Mouse (Mus musculus) intestine, embryonic 14.5 days (tissue): ENCODE data around the gene Prkg2. TPM values are rescaled to one million over a fixed set of nuclear protein-coding genes. Genes with fewer than 3 reads are reported as not detected.
A peak's percentile ranks its signal among the peaks of the same experiment; 100 is the strongest.

ENCODE experiments used
- ATAC-seq: fragments of 200-750 bp; cut with Nextera tagmentation; replicated peaks from 2 replicates; pipeline ENCODE4 v1.8.0; 2017; ENCODE audit warnings: low read depth, moderate number of reproducible peaks, moderate TSS enrichment, moderate library complexity; ENCODE audit not compliant: low FRiP score, low TSS enrichment
- DNase-seq: peaks from one replicate; pipeline ENCODE4 v3.0.0-alpha.2; 2018; ENCODE audit warnings: low spot score
- H3K27ac ChIP-seq: fragments of 300-500 bp; sonication (generic); 2 replicates; pipeline ENCODE4 v1.5.1; 2014; ENCODE audit warnings: low read depth, mild to moderate bottlenecking, control low read depth
- H3K27me3 ChIP-seq: fragments of 300-500 bp; sonication (generic); replicated peaks from 2 replicates; pipeline ENCODE4 v1.6.1; 2014; ENCODE audit warnings: low read length, control low read depth; ENCODE audit not compliant: control insufficient read depth, insufficient read depth
- H3K36me3 ChIP-seq: fragments of 300-500 bp; sonication (generic); 2 replicates; pipeline ENCODE4 v1.6.1; 2014; ENCODE audit warnings: low read length, control low read depth; ENCODE audit not compliant: control insufficient read depth, insufficient read depth
- H3K4me1 ChIP-seq: fragments of 300-500 bp; sonication (generic); replicated peaks from 2 replicates; pipeline ENCODE4 v1.6.1; 2014; ENCODE audit warnings: low read length, control low read depth, mixed read lengths; ENCODE audit not compliant: control insufficient read depth, insufficient read depth
- H3K4me2 ChIP-seq: fragments of 300-500 bp; sonication (generic); 2 replicates; pipeline ENCODE4 v1.6.1; 2014; ENCODE audit warnings: low read length
- H3K4me3 ChIP-seq: fragments of 300-500 bp; sonication (generic); 2 replicates; pipeline ENCODE4 v1.5.1; 2014; ENCODE audit warnings: low read depth, low read length, control low read depth, mixed read lengths
- H3K9ac ChIP-seq: fragments of 300-500 bp; sonication (generic); 2 replicates; pipeline ENCODE4 v1.6.1; 2014; ENCODE audit warnings: mild to moderate bottlenecking, low read length
- H3K9me3 ChIP-seq: fragments of 300-500 bp; sonication (generic); 2 replicates; pipeline ENCODE4 v1.6.1; 2016; ENCODE audit warnings: low read length, control low read depth; ENCODE audit not compliant: control insufficient read depth
- WGBS: fragments of 180-500 bp; shearing (Covaris S2); extraction: QIAGEN DNeasy Blood & Tissue Kit; methylation state at CpG from one replicate; pipeline ENCODE4 v1.1.7; 2014; 5-methylcytosine and 5-hydroxymethylcytosine counted together
- polyA plus RNA-seq: library from polyadenylated mRNA; unstranded; fragments of >200 nt; fragmentation: Nextera tagmentation; extraction: Ambion mirVana; gene quantifications from 2 replicates; pipeline ENCODE4 v1.2.1, GENCODE M21; 2014

Gene Prkg2
- polyA plus RNA-seq, 1 experiment from 2014 or later: 17.9 TPM

DNA sequence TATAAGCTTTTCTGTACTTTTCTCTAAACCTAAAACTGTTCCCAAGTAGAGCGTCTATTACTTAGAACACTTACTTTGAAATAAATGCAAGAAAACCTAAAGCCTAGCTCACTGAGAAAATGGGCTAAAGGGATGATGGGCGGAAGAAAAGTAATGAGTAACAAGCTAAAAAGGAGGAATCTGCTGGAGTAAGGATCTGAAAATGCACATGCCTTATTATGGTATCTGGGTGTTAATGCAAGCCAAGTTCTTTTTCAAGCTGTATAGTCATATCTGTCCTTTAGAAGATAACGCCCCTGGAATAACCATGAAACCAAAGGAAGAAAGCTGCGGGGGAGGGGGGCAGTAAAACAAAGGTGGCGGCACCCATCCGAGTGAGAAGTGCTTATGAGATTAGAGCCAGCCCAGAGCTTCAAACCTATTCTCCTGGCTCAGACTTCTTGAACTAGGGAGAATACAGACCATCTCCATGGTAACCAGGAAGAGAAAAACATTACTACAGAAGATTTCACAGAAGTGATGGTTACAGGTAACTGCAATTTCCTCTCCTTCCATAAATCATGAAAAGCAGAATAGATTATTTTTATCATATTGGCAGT lies 5.5 kb downstream of the Prkg2 start:
- no peak for DNase-seq
- H3K4me3 ChIP-seq: no peak overlapping the region
- H3K9me3 ChIP-seq: no peaks in the 10 kb centered on the region
- H3K36me3 ChIP-seq: no peaks in the 10 kb centered on the region
- no peak overlapping the region for H3K4me2 ChIP-seq
- H3K4me1 ChIP-seq: no peaks in the 10 kb centered on the region
- no peak overlapping the region for H3K27ac ChIP-seq
- H3K9ac ChIP-seq: no peak overlapping the region
- peaks cover 9% of the 10 kb centered on the region; the same call in 1 of the 2 replicates for H3K27me3 ChIP-seq
- WGBS: 66% methylated on average over 6 of the region's 6 CpGs
- ATAC-seq: no peak

- H3K36me3 ChIP-seq: no peaks in the 10 kb centered on the region
- DNase-seq: peak; percentile 49
- no peak for ATAC-seq
- H3K4me2 ChIP-seq: no peak overlapping the region
- no peaks in the 10 kb centered on the region for H3K27me3 ChIP-seq
- H3K9ac ChIP-seq: no peak overlapping the region
- 64% methylated on average over 3 of the region's 3 CpGs for WGBS
- no peak overlapping the region for H3K27ac ChIP-seq
- H3K4me1 ChIP-seq: no peaks in the 10 kb centered on the region
- H3K4me3 ChIP-seq: no peak overlapping the region
- H3K9me3 ChIP-seq: no peaks in the 10 kb centered on the region
Observed at GRCm38 (mm10) chr5:99026343-99026742, 10.8 kb downstream of the Prkg2 start.

- DNase-seq: no peak
- H3K4me3 ChIP-seq: no peak overlapping the region
- H3K4me2 ChIP-seq: no peak overlapping the region
- WGBS: 87% methylated on average over 6 of the region's 6 CpGs
- no peaks in the 10 kb centered on the region for H3K27me3 ChIP-seq
- ATAC-seq: no peak
- no peaks in the 10 kb centered on the region for H3K9me3 ChIP-seq
- H3K4me1 ChIP-seq: no peaks in the 10 kb centered on the region
- H3K9ac ChIP-seq: no peak overlapping the region
- no peak overlapping the region for H3K27ac ChIP-seq
- no peaks in the 10 kb centered on the region for H3K36me3 ChIP-seq
Observed at GRCm38 (mm10) chr5:99019709-99020108, 17.4 kb downstream of the Prkg2 start.

DNA sequence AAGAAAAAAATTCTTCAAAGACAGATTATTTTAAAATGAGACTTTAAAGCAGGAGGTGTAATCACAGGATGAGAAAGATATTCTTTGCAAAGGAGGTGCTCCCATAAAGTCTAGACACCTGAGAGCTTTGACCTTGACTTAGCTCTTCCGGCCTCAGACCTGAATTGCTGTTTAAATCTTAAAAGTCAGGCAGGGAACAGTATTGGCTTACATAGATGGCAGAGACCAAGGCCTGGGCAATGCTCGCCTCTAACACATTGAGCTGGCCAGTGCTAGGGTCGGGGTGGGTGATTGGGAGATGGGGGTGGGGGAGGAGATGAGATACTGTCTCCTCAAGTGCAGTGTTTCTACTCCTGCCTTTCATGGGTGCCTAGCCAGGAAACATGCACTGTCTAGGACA lies 22.0 kb downstream of the Prkg2 start:
- H3K4me1 ChIP-seq: no peaks in the 10 kb centered on the region
- no peaks in the 10 kb centered on the region for H3K36me3 ChIP-seq
- 65% methylated on average over 3 of the region's 3 CpGs for WGBS
- H3K4me2 ChIP-seq: no peak overlapping the region
- no peak for DNase-seq
- no peaks in the 10 kb centered on the region for H3K27me3 ChIP-seq
- no peak overlapping the region for H3K4me3 ChIP-seq
- H3K27ac ChIP-seq: no peak overlapping the region
- H3K9ac ChIP-seq: no peak overlapping the region
- no peaks in the 10 kb centered on the region for H3K9me3 ChIP-seq
- ATAC-seq: no peak

- H3K4me3 ChIP-seq: no peak overlapping the region
- peak; percentile 85 for ATAC-seq
- WGBS: 65% methylated on average over 14 of the region's 14 CpGs
- H3K9me3 ChIP-seq: no peaks in the 10 kb centered on the region
- no peak overlapping the region for H3K27ac ChIP-seq
- H3K4me2 ChIP-seq: no peak overlapping the region
- H3K27me3 ChIP-seq: no peaks in the 10 kb centered on the region
- DNase-seq: no peak
- no peaks in the 10 kb centered on the region for H3K4me1 ChIP-seq
- H3K36me3 ChIP-seq: no peaks in the 10 kb centered on the region
- no peak overlapping the region for H3K9ac ChIP-seq
Observed at GRCm38 (mm10) chr5:99010448-99011151, 26.6 kb downstream of the Prkg2 start.

- H3K27ac ChIP-seq: no peak overlapping the region
- H3K9ac ChIP-seq: no peak overlapping the region
- H3K4me3 ChIP-seq: no peak overlapping the region
- H3K27me3 ChIP-seq: no peaks in the 10 kb centered on the region
- H3K4me2 ChIP-seq: no peak overlapping the region
- H3K36me3 ChIP-seq: no peaks in the 10 kb centered on the region
- 86% methylated on average over 4 of the region's 4 CpGs for WGBS
- H3K9me3 ChIP-seq: no peaks in the 10 kb centered on the region
- no peak for ATAC-seq
- H3K4me1 ChIP-seq: no peaks in the 10 kb centered on the region
- DNase-seq: no peak
Observed at GRCm38 (mm10) chr5:98998104-98998503, 39.0 kb downstream of the Prkg2 start.

DNA sequence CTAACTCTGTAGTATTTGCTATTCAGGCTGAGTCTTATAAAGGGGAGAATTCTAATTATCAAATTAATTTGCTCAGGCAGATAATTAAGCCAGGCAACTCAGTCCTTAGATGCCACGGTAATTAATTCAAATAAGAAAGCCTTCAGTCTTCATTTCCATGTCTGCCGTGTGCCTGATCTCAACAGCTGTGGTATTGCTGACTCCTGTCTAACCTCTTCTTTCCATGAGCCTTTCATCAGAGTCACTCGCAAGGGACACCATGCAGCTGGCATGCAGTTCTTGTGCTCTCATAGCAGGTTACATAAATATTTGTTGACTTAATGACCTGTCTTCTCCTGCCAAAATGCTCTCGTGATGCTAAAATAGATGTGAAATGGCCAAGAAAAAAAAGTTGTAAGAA lies 41.4 kb downstream of the Prkg2 start:
- Histone ChIP-seq H3K4me3 (no peak overlapping the region), H3K4me1 (no peaks in the 10 kb centered on the region), H3K27me3 (no peaks in the 10 kb centered on the region), H3K9me3 (no peaks in the 10 kb centered on the region), H3K9ac (no peak overlapping the region), H3K27ac (no peak overlapping the region), H3K36me3 (no peaks in the 10 kb centered on the region), H3K4me2 (no peak overlapping the region)
- WGBS: 58% methylated on average over 4 of the region's 4 CpGs
- DNase-seq: no peak
- no peak for ATAC-seq

DNA sequence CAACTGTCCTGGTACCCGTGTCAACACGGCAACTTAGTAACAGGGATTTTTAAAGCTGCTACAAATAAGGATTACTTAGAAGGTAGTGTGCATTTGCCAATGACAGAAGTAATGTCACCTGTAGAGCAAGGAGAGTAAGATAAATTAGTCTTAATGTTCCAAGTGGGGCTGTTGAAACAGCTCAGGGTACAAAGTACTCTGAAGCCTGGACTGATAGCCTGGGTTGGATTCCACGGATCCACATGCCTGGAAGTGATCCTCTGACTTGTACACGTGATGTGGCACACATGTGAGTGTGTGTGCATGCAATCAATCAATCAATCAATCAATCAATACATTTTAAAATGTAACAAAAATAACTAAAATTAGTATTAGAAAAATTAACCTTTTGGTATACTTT lies 45.6 kb downstream of the Prkg2 start:
- 76% methylated on average over 4 of the region's 4 CpGs for WGBS
- H3K4me2 ChIP-seq: no peak overlapping the region
- no peaks in the 10 kb centered on the region for H3K9me3 ChIP-seq
- no peaks in the 10 kb centered on the region for H3K4me1 ChIP-seq
- H3K36me3 ChIP-seq: no peaks in the 10 kb centered on the region
- H3K4me3 ChIP-seq: no peak overlapping the region
- H3K27me3 ChIP-seq: no peaks in the 10 kb centered on the region
- H3K9ac ChIP-seq: no peak overlapping the region
- no peak overlapping the region for H3K27ac ChIP-seq
- DNase-seq (no peak), ATAC-seq (no peak)

DNA sequence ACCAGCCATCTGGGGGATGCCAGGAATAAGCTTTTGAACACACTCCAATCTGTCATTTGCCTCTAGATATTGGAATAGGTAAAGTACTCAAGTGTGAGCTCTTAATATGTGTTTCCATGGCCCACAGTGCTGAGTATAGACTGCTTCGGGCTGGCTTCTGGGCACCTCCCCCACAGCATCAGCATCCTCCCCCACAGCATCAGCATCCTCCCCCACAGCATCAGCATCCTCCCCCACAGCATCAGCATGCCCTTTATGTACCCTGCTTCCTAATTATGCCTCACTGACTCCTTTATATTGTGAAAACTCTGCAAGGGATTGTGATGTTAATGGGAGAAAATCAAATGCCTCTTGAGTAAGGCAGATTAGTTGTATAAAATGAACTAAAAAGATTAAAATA lies 49.5 kb downstream of the Prkg2 start:
- Histone ChIP-seq H3K4me2 (no peak overlapping the region), H3K4me3 (no peak overlapping the region), H3K9me3 (no peaks in the 10 kb centered on the region), H3K27ac (no peak overlapping the region), H3K27me3 (no peaks in the 10 kb centered on the region), H3K36me3 (no peaks in the 10 kb centered on the region), H3K4me1 (no peaks in the 10 kb centered on the region), H3K9ac (no peak overlapping the region)
- WGBS: 68% methylated on average over 1 of the region's 1 CpGs
- no peak for DNase-seq
- ATAC-seq: no peak
